Mouse (Mus musculus) right cerebral cortex, postnatal 14 days (tissue): ENCODE results near the gene Slc12a3.

Experiments
- DNase-seq: peaks from one replicate; pipeline ENCODE4 v3.0.0; 2022

Gene Slc12a3

GRCm38 (mm10) chr8:94409523-94409922 lies 80.5 kb downstream of the Slc12a3 start:
- no peak for DNase-seq

DNA sequence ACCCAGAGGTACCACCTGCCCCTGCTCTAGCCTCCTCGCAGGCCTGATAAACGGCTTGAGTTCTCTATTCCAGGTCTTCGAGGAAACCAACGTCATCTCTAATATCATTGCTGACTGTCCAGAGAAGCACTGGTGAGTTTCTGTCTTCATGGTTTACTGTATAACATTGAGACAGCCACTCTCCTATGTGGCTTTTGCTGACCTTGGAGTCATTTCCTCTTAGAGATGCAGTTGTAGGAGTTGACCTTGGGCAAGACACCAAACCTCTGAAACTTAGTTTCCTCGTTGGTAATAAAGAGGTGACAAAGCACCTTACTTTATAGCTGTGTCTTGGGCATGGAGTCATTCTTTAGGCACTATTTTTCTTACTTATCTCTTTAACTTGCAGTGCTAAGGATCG lies 83.5 kb downstream of the Slc12a3 start:
- no peak for DNase-seq

- DNase-seq, result no peak
These were observed 84.5 kb downstream of the Slc12a3 start for GRCm38 (mm10) chr8:94413509-94413908.

DNA sequence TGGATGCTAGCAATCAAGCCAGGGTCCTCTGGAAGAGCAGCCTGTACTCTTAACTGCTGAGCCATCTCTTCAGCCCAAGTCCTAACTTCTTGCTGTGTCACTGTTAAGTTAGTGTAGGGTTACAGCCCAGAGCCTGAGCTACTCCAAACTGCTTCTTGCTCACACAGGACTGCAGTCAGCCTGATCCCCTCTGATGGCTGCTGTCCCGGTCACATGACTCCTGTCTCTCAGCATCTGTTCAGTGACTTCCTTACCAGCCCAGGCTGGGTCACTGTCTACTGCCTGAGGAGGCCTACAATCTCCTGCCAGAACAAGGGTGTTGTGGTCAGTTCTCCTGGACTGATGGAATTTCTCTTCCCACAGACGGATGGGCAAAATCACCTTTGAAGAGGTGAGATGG lies 86.2 kb downstream of the Slc12a3 start:
- DNase-seq, result no peak
